ENCODE assay signal across 27 mouse cellular contexts in genomic region chr14:25340845-25341244, GRCm38 (mm10).
DNase-seq lines count a peak whose midpoint lies in the region; ATAC-seq lines count a peak whose summit lies in the region.
"Had no signal": no experiment of that assay in that cellular context is flagged by ENCODE, and none has a peak within 500 bp of the region (broad histone marks: within the 10 kb centered on the region; RNA-seq: fewer than 3 reads in every experiment).

No protein-coding gene starts in this region.

- H3K27me3 ChIP-seq in forebrain, embryonic 16.5 days (replicated peaks; ENCODE audit: control insufficient read depth, insufficient read depth, low read length) = no peaks in the 10 kb centered on the region
- no peaks in the 10 kb centered on the region for H3K27me3 ChIP-seq in forebrain, embryonic 14.5 days (replicated peaks; ENCODE audit: control insufficient read depth, insufficient read depth, low read length)
- no peaks in the 10 kb centered on the region for H3K27me3 ChIP-seq in kidney, embryonic 15.5 days
- no peaks in the 10 kb centered on the region for H3K27me3 ChIP-seq in embryonic facial prominence, embryonic 12.5 days
- H3K27me3 ChIP-seq in limb, embryonic 15.5 days = no peaks in the 10 kb centered on the region
- H3K27me3 ChIP-seq: embryonic facial prominence, embryonic 15.5 days; forebrain, embryonic 15.5 days; heart, embryonic 15.5 days; lung, embryonic 15.5 days; midbrain, embryonic 12.5 days; Patski had no signal

- no peak overlapping the region for H3K4me2 ChIP-seq in forebrain, embryonic 16.5 days (ENCODE audit: low read length)
- H3K4me2 ChIP-seq in forebrain, embryonic 14.5 days (ENCODE audit: low read length) = no peak overlapping the region
- H3K4me2 ChIP-seq in kidney, embryonic 15.5 days = no peak overlapping the region
- H3K4me2 ChIP-seq in embryonic facial prominence, embryonic 12.5 days (replicated peaks) = no peak overlapping the region
- H3K4me2 ChIP-seq in limb, embryonic 15.5 days = no peak overlapping the region
- H3K4me2 ChIP-seq: embryonic facial prominence, embryonic 15.5 days; forebrain, embryonic 15.5 days; heart, embryonic 15.5 days; hindbrain, embryonic 14.5 days; liver, embryonic 11.5 days; lung, embryonic 15.5 days; midbrain, embryonic 12.5 days had no signal

- no peaks in the 10 kb centered on the region for H3K36me3 ChIP-seq in forebrain, embryonic 16.5 days (ENCODE audit: control insufficient read depth, insufficient read depth)
- H3K36me3 ChIP-seq in forebrain, embryonic 14.5 days (ENCODE audit: control insufficient read depth, insufficient read depth, low read length) = no peaks in the 10 kb centered on the region
- H3K36me3 ChIP-seq in kidney, embryonic 15.5 days = no peaks in the 10 kb centered on the region
- H3K36me3 ChIP-seq in embryonic facial prominence, embryonic 12.5 days = no peaks in the 10 kb centered on the region
- no peaks in the 10 kb centered on the region for H3K36me3 ChIP-seq in limb, embryonic 15.5 days
- H3K36me3 ChIP-seq: embryonic facial prominence, embryonic 15.5 days; forebrain, embryonic 15.5 days; heart, embryonic 15.5 days; lung, embryonic 15.5 days; midbrain, embryonic 12.5 days had no signal

- peaks cover 15% of the 10 kb centered on the region for H3K4me1 ChIP-seq in forebrain, embryonic 16.5 days (replicated peaks; ENCODE audit: control insufficient read depth, insufficient read depth, low read length)
- peaks cover 18% of the 10 kb centered on the region for H3K4me1 ChIP-seq in forebrain, embryonic 14.5 days (ENCODE audit: control insufficient read depth, insufficient read depth, low read length)
- peaks cover 52% of the 10 kb centered on the region for H3K4me1 ChIP-seq in kidney, embryonic 15.5 days
- peaks cover 51% of the 10 kb centered on the region for H3K4me1 ChIP-seq in embryonic facial prominence, embryonic 12.5 days
- peaks cover 51% of the 10 kb centered on the region for H3K4me1 ChIP-seq in limb, embryonic 15.5 days

- H3K4me3 ChIP-seq in forebrain, embryonic 16.5 days (replicated peaks; ENCODE audit: low read length) = no peak overlapping the region
- H3K4me3 ChIP-seq in forebrain, embryonic 14.5 days (ENCODE audit: low read depth, low read length) = no peak overlapping the region
- no peak overlapping the region for H3K4me3 ChIP-seq in kidney, embryonic 15.5 days (replicated peaks)
- H3K4me3 ChIP-seq in embryonic facial prominence, embryonic 12.5 days = no peak overlapping the region
- H3K4me3 ChIP-seq in limb, embryonic 15.5 days = no peak overlapping the region
- H3K4me3 ChIP-seq: embryonic facial prominence, embryonic 15.5 days; forebrain, embryonic 15.5 days; gastrocnemius, adult 2 months; heart, embryonic 15.5 days; lung, embryonic 15.5 days; midbrain, embryonic 12.5 days had no signal

- no peak for ATAC-seq in forebrain, embryonic 16.5 days
- ATAC-seq in forebrain, embryonic 14.5 days = no peak
- no peak for ATAC-seq in kidney, embryonic 15.5 days (replicated peaks; ENCODE audit: low FRiP score)
- no peak for ATAC-seq in embryonic facial prominence, embryonic 12.5 days (ENCODE audit: insufficient number of reproducible peaks, insufficient read depth, low FRiP score, low TSS enrichment)
- no peak for ATAC-seq in limb, embryonic 15.5 days (ENCODE audit: insufficient number of reproducible peaks, low FRiP score, low TSS enrichment, low read depth)
- ATAC-seq: forebrain, embryonic 15.5 days; Patski had no signal

- no peaks in the 10 kb centered on the region for H3K9me3 ChIP-seq in forebrain, embryonic 16.5 days (ENCODE audit: control insufficient read depth, low read length)
- no peaks in the 10 kb centered on the region for H3K9me3 ChIP-seq in forebrain, embryonic 14.5 days (replicated peaks; ENCODE audit: control insufficient read depth, low read length)
- no peaks in the 10 kb centered on the region for H3K9me3 ChIP-seq in kidney, embryonic 15.5 days (replicated peaks)
- H3K9me3 ChIP-seq in embryonic facial prominence, embryonic 12.5 days = no peaks in the 10 kb centered on the region
- H3K9me3 ChIP-seq in limb, embryonic 15.5 days = no peaks in the 10 kb centered on the region
- H3K9me3 ChIP-seq: embryonic facial prominence, embryonic 15.5 days; forebrain, embryonic 15.5 days; heart, embryonic 15.5 days; lung, embryonic 15.5 days; midbrain, embryonic 12.5 days had no signal

- H3K9ac ChIP-seq in forebrain, embryonic 16.5 days (replicated peaks; ENCODE audit: low read depth, low read length) = 0 out of 2 replicates have a peak overlapping the region, but pooled peaks have one; percentile 7
- no peak overlapping the region for H3K9ac ChIP-seq in forebrain, embryonic 14.5 days (ENCODE audit: low read length)
- H3K9ac ChIP-seq in kidney, embryonic 15.5 days = no peak overlapping the region
- H3K9ac ChIP-seq in embryonic facial prominence, embryonic 12.5 days = no peak overlapping the region
- H3K9ac ChIP-seq in limb, embryonic 15.5 days = no peak overlapping the region
- H3K9ac ChIP-seq: embryonic facial prominence, embryonic 15.5 days; forebrain, embryonic 15.5 days; heart, embryonic 15.5 days; hindbrain, embryonic 14.5 days; lung, embryonic 15.5 days; midbrain, embryonic 12.5 days had no signal

- no peak overlapping the region for H3K27ac ChIP-seq in forebrain, embryonic 16.5 days (ENCODE audit: low read length)
- H3K27ac ChIP-seq in forebrain, embryonic 14.5 days (ENCODE audit: low read depth, low read length) = no peak overlapping the region
- H3K27ac ChIP-seq in kidney, embryonic 15.5 days = 0 out of 2 replicates have a peak overlapping the region, but pooled peaks have one; percentile 24
- 0 out of 2 replicates have a peak overlapping the region, but pooled peaks have one; percentile 8 for H3K27ac ChIP-seq in embryonic facial prominence, embryonic 12.5 days
- peak overlapping the region; percentile 62 for H3K27ac ChIP-seq in limb, embryonic 15.5 days
- H3K27ac ChIP-seq: embryonic facial prominence, embryonic 15.5 days; forebrain, embryonic 15.5 days; gastrocnemius, adult 2 months; heart, embryonic 15.5 days; hindbrain, embryonic 14.5 days; lung, embryonic 15.5 days; midbrain, embryonic 12.5 days; stomach, postnatal 0 days had no signal

- 71% methylated on average over 9 of the region's 9 CpGs for WGBS in forebrain, embryonic 16.5 days
- 76% methylated on average over 9 of the region's 9 CpGs for WGBS in forebrain, embryonic 14.5 days
- 70% methylated on average over 9 of the region's 9 CpGs for WGBS in kidney, embryonic 15.5 days
- 69% methylated on average over 9 of the region's 9 CpGs for WGBS in embryonic facial prominence, embryonic 12.5 days
- 64% methylated on average over 9 of the region's 9 CpGs for WGBS in limb, embryonic 15.5 days

- DNase-seq in forebrain, embryonic 14.5 days (ENCODE audit: low spot score) = no peak
- DNase-seq in kidney, postnatal 36 days = no peak
- no peak for DNase-seq in left cerebral cortex, adult 9 months (ENCODE audit: low spot score in 2 of 2)
- DNase-seq: adrenal gland, postnatal 14 days; cerebellum, adult 11 months; cerebellum, adult 9-10 months; gastrocnemius, adult 2 months; heart, postnatal 36 days; kidney, adult 18-20 months; kidney, postnatal 4 days; left cerebral cortex, postnatal 4 days; right cerebral cortex, adult 18-20 months; thymus, adult 18-20 months; thymus, postnatal 25 days had no signal

Comparison
In these comparisons a context has a peak if more than half of its experiments do, and no peak if none do; other contexts are left out.
1. H3K27ac ChIP-seq: peak in kidney, embryonic 15.5 days (single experiment), embryonic facial prominence, embryonic 12.5 days (single experiment) and limb, embryonic 15.5 days (single experiment); none in forebrain, embryonic 16.5 days (single experiment) and forebrain, embryonic 14.5 days (single experiment).